Mouse (Mus musculus) intestine, postnatal 0 days (tissue): Measurements from ENCODE around the gene Cmtm8. TPM values are rescaled to one million over a fixed set of nuclear protein-coding genes. Genes with fewer than 3 reads are reported as not detected.

ENCODE experiments used
- ATAC-seq: fragments of 200-750 bp; cut with Nextera tagmentation; 2 replicates; pipeline ENCODE4 v1.8.0; 2017; ENCODE audit warnings: mild to moderate bottlenecking, moderate TSS enrichment, moderate library complexity
- H3K27ac ChIP-seq: fragments of 300-500 bp; sonication (generic); 2 replicates; pipeline ENCODE4 v1.5.1; 2014; ENCODE audit warnings: mild to moderate bottlenecking, low read depth, low read length, moderate library complexity
- H3K27me3 ChIP-seq: fragments of 300-500 bp; sonication (generic); replicated peaks from 2 replicates; pipeline ENCODE4 v1.6.1; 2014; ENCODE audit warnings: low read length, mixed read lengths; ENCODE audit not compliant: control insufficient read depth, insufficient read depth
- H3K36me3 ChIP-seq: fragments of 300-500 bp; sonication (generic); 2 replicates; pipeline ENCODE4 v1.6.1; 2014; ENCODE audit warnings: mild to moderate bottlenecking, moderate library complexity; ENCODE audit not compliant: control insufficient read depth, insufficient read depth
- H3K4me1 ChIP-seq: fragments of 300-500 bp; sonication (generic); replicated peaks from 2 replicates; pipeline ENCODE4 v1.6.1; 2014; ENCODE audit warnings: antibody characterized with exemption, low read length, mixed read lengths; ENCODE audit not compliant: control insufficient read depth, insufficient read depth
- H3K4me2 ChIP-seq: fragments of 300-500 bp; sonication (generic); replicated peaks from 2 replicates; pipeline ENCODE4 v1.6.1; 2014; ENCODE audit warnings: low read depth, mild to moderate bottlenecking, moderate library complexity
- H3K4me3 ChIP-seq: fragments of 300-500 bp; sonication (generic); 2 replicates; pipeline ENCODE4 v1.5.1; 2014; ENCODE audit warnings: low read depth, low read length
- H3K9ac ChIP-seq: fragments of 300-500 bp; sonication (generic); 2 replicates; pipeline ENCODE4 v1.6.1; 2014; ENCODE audit warnings: mild to moderate bottlenecking, low read depth, low read length
- H3K9me3 ChIP-seq: fragments of 300-500 bp; sonication (generic); 2 replicates; pipeline ENCODE4 v1.6.1; 2016; ENCODE audit warnings: mixed run types; ENCODE audit not compliant: control insufficient read depth
- CTCF ChIP-seq: sonication (generic); IDR thresholded peaks from 2 replicates; pipeline ENCODE4 v1.5.1; 2016; ENCODE audit warnings: low read depth, mild to moderate bottlenecking, control low read depth, antibody characterized with exemption, moderate library complexity
- WGBS: fragments of 180-500 bp; shearing (Covaris S2); extraction: QIAGEN DNeasy Blood & Tissue Kit; methylation state at CpG from one replicate; pipeline ENCODE4 v1.1.7; 2014; 5-methylcytosine and 5-hydroxymethylcytosine counted together
- polyA plus RNA-seq: library from polyadenylated mRNA; unstranded; fragments of >200 nt; fragmentation: Nextera tagmentation; extraction: Ambion mirVana; gene quantifications from 2 replicates; pipeline ENCODE4 v1.2.1, GENCODE M21; 2015

Gene Cmtm8
- 91.5 and 104 TPM in 2 replicates for polyA plus RNA-seq

GRCm38 (mm10) chr9:114844017-114844662, at the start of gene Cmtm8:
Gene Cmtm8 (minus strand): TSS chr9:114844156.
- peak within 1 kb of the TSS; percentile 70 for H3K9ac ChIP-seq
- TF ChIP-seq CTCF = peak; percentile 65
- H3K27me3 ChIP-seq = no peaks in the 10 kb centered on the region
- no peaks in the 10 kb centered on the region for H3K4me1 ChIP-seq
- H3K27ac ChIP-seq = peak within 1 kb of the TSS; percentile 77
- WGBS = under 1% methylated on average over 41 of the region's 43 CpGs
- H3K9me3 ChIP-seq = no peaks in the 10 kb centered on the region
- H3K4me2 ChIP-seq = peak within 1 kb of the TSS; percentile 91
- H3K36me3 ChIP-seq = no peaks in the 10 kb centered on the region
- peak; percentile 89 for ATAC-seq
- H3K4me3 ChIP-seq = peak within 1 kb of the TSS; percentile 75

DNA sequence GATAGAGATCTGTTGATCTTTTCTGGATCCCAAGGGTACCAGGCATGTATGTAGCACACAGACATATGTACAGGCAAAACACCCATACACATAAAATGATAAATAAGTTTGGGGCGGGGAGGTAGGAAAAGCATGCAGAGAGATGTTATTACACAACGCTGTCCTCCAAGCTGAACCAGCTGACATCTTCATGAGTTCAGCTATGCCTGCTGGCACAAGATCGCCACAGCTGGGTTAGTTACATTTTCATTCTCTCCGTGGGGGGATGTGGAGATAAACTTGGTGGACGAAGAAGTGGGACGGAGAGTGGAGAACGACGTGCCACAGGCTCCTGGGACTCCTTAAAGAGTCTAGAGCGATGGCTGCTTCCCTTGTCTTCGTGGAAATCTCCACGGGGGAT, 49.0 kb upstream of the Cmtm8 start:
- WGBS = 70% methylated on average over 11 of the region's 11 CpGs
- ATAC-seq = no peak
- Histone ChIP-seq H3K4me3 (no peak overlapping the region), H3K27me3 (no peaks in the 10 kb centered on the region), H3K4me1 (no peaks in the 10 kb centered on the region), H3K9ac (no peak overlapping the region), H3K9me3 (no peaks in the 10 kb centered on the region), H3K27ac (no peak overlapping the region), H3K4me2 (peak overlapping the region; percentile 28; the same call in 1 of the 2 replicates), H3K36me3 (no peaks in the 10 kb centered on the region)
- no peak for TF ChIP-seq CTCF

DNA sequence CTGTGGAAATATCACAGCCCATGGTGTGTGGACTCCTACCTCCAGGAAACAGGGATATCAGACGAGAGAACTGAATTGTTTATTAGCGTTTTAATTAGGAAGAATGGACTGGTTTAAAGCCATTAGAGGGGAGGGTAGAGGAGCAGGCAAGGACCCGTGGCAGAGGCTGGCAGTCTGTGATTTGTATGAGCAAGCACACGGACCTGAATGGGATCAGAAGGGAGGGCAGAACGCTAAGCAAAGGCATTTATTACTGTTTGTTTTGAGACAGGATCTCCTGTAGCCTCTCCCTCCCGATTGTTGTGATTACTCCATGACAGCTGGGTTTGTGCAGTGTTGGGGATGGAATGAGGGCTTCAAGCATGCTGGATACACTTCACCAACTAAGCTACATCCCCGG, 46.4 kb upstream of the Cmtm8 start:
- TF ChIP-seq CTCF = no peak
- WGBS = 20% methylated on average over 7 of the region's 7 CpGs
- no peaks in the 10 kb centered on the region for H3K4me1 ChIP-seq
- H3K36me3 ChIP-seq = no peaks in the 10 kb centered on the region
- H3K4me2 ChIP-seq = no peak overlapping the region
- no peaks in the 10 kb centered on the region for H3K27me3 ChIP-seq
- H3K9me3 ChIP-seq = no peaks in the 10 kb centered on the region
- H3K27ac ChIP-seq = no peak overlapping the region
- no peak for ATAC-seq
- H3K9ac ChIP-seq = no peak overlapping the region
- H3K4me3 ChIP-seq = no peak overlapping the region

DNA sequence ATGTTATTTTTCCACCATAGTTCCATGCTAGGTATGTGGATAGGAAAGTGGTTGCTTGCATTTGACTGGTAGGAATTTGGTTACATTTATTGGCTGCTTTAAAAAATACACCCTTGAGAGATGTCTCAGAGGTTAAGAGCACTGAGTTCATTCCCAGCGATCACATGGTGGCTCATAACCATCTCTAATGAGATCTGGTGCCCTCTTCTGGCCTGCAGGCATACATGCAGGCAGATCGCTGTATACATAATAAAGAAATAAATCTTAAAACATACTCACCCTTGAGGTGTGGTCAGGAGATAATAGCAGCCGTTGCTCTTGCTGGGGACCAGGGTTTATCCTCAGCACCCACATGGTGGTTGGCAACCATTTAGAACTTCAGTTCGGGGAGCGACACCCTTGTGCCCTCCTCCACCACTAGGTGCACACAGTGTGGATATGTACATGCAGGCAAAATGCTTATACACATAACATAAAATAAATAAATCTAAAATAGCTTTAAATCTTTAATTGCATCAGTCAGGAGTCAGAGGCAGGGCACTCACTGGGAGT, 45.0 kb upstream of the Cmtm8 start:
- peak; percentile 38 for TF ChIP-seq CTCF
- no peak overlapping the region for H3K4me2 ChIP-seq

DNA sequence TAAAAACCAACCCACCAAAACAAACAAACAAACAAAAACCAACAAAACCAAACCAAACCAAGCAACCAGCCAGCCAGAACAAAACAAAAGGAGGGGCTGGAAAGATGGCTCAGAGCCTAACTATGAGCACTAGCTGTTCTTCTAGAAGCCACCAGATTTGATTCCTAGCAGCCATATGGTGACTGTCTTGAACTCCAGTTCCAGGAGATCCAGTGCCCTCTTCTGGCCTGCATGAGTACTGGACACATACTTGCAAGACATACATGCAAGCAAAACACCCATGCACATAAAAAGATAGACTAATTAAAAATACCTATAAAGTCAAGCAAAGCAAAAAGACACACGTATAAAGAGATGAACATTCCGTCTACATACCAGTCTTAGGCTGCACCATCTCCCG, 43.7 kb upstream of the Cmtm8 start:
- H3K4me2 ChIP-seq = no peak overlapping the region
- peak; percentile 74 for TF ChIP-seq CTCF
- H3K27ac ChIP-seq = no peak overlapping the region
- no peaks in the 10 kb centered on the region for H3K27me3 ChIP-seq
- no peak overlapping the region for H3K9ac ChIP-seq
- H3K9me3 ChIP-seq = no peaks in the 10 kb centered on the region
- H3K36me3 ChIP-seq = no peaks in the 10 kb centered on the region
- no peak overlapping the region for H3K4me3 ChIP-seq
- no peak for ATAC-seq
- WGBS = 91% methylated on average over 3 of the region's 3 CpGs
- H3K4me1 ChIP-seq = no peaks in the 10 kb centered on the region

More for the DNA sequence above, 45.0 kb upstream of the Cmtm8 start:
- 84% methylated on average over 5 of the region's 5 CpGs for WGBS
- no peaks in the 10 kb centered on the region for H3K4me1 ChIP-seq
- H3K9me3 ChIP-seq = no peaks in the 10 kb centered on the region
- no peak for ATAC-seq
- no peak overlapping the region for H3K27ac ChIP-seq
- no peaks in the 10 kb centered on the region for H3K36me3 ChIP-seq
- no peak overlapping the region for H3K9ac ChIP-seq
- no peaks in the 10 kb centered on the region for H3K27me3 ChIP-seq
- H3K4me3 ChIP-seq = no peak overlapping the region

GRCm38 (mm10) chr9:114885991-114886662, 42.2 kb upstream of the Cmtm8 start:
- Histone ChIP-seq H3K9me3 (no peaks in the 10 kb centered on the region), H3K9ac (no peak overlapping the region), H3K4me2 (no peak overlapping the region), H3K27ac (no peak overlapping the region), H3K27me3 (no peaks in the 10 kb centered on the region), H3K4me3 (no peak overlapping the region), H3K4me1 (no peaks in the 10 kb centered on the region), H3K36me3 (no peaks in the 10 kb centered on the region)
- no peak for ATAC-seq
- TF ChIP-seq CTCF = no peak
- 38% methylated on average over 8 of the region's 8 CpGs for WGBS
